In the genomic region with DNA sequence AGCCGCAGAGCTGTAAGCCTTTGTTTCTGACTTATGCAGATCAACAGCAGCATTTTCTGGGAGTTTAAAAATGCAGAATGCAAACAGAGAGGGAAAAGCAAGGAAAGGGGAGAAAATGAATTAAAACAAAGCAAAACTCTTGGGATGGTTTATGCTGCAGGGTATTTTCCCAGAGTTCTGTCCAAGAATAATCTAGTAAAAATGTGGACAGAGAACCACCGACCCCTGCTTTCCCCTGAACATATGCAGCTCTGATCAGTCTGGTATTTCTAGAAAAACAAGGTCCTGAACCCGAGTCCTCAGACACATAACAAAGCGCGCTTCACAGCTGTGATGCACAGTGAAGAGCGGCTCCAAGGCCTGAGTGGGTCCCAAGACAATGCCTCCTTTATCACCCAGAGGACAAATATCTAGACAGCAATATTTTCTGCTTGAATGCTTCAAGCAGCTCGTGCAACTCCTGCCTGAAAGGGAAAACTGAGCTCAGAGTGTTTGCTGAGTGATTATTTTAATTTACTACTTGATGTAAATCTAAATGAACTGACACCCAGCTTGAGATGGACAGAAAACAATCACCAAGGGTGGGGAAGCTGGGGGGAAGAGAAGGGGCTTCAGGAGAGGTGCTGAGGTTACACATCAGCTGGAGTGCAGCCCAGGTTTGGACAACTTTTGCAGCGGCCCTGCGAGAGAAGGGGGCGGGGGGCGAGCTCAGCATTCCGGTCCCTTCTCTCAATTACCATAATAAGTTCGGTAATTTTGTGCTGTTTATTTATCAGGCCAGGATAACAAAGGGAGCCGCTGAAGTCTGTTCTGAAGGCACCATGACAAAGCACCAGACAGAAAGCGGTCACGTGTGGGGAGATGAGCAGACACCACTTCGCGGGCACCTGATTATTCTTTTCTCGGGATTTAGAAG, we compare ENCODE assay signal across 7 mouse cellular contexts.
A peak's percentile ranks its signal among the peaks of the same experiment; 100 is the strongest.
DNase-seq lines count a peak whose midpoint lies in the region; ATAC-seq lines count a peak whose summit lies in the region.

No protein-coding gene starts in this region.

- no peaks in the 10 kb centered on the region for H3K27me3 ChIP-seq in lung, embryonic 15.5 days
- H3K27me3 ChIP-seq in forebrain, embryonic 13.5 days = no peaks in the 10 kb centered on the region
- no peaks in the 10 kb centered on the region for H3K27me3 ChIP-seq in limb, embryonic 10.5 days (ENCODE audit: low read depth, poor library complexity, severe bottlenecking)

- H3K4me1 ChIP-seq in lung, embryonic 15.5 days = peaks cover 15% of the 10 kb centered on the region
- peaks cover 20% of the 10 kb centered on the region for H3K4me1 ChIP-seq in forebrain, embryonic 13.5 days
- H3K4me1 ChIP-seq in limb, embryonic 10.5 days = peaks cover 20% of the 10 kb centered on the region

- no peak overlapping the region for H3K27ac ChIP-seq in lung, embryonic 15.5 days
- H3K27ac ChIP-seq in forebrain, embryonic 13.5 days = peak overlapping the region; percentile 68
- H3K27ac ChIP-seq in limb, embryonic 10.5 days = peak overlapping the region; percentile 46; the same call in 1 of the 2 replicates

- no peak overlapping the region for H3K9ac ChIP-seq in lung, embryonic 15.5 days
- peak overlapping the region; percentile 50 for H3K9ac ChIP-seq in forebrain, embryonic 13.5 days

- peak overlapping the region; percentile 58 for H3K4me2 ChIP-seq in lung, embryonic 15.5 days
- peak overlapping the region; percentile 62 for H3K4me2 ChIP-seq in forebrain, embryonic 13.5 days

- 8% methylated on average over 19 of the region's 19 CpGs for WGBS in lung, embryonic 15.5 days
- 2% methylated on average over 19 of the region's 19 CpGs for WGBS in forebrain, embryonic 13.5 days
- 24% methylated on average over 19 of the region's 19 CpGs for WGBS in limb, embryonic 10.5 days

- DNase-seq in lung, postnatal 36 days = no peak
- DNase-seq in limb, embryonic 10.5 days (ENCODE audit: low spot score) = peak; percentile 37
- peak; percentile 90 for DNase-seq in retina, embryonic 14.5 days (ENCODE audit: low spot score)
- no peak for DNase-seq in spleen, postnatal 14 days (ENCODE audit: low spot score in 2 of 2)
- no peak for DNase-seq in adrenal gland, adult 8-10 months

- ATAC-seq in lung, embryonic 15.5 days (ENCODE audit: borderline replicate concordance, extremely low read depth, low FRiP score, low TSS enrichment) = no peak
- ATAC-seq in forebrain, embryonic 13.5 days = peak; percentile 88

- no peaks in the 10 kb centered on the region for H3K9me3 ChIP-seq in lung, embryonic 15.5 days
- H3K9me3 ChIP-seq in forebrain, embryonic 13.5 days (replicated peaks) = no peaks in the 10 kb centered on the region
- no peaks in the 10 kb centered on the region for H3K9me3 ChIP-seq in limb, embryonic 10.5 days (replicated peaks)

- no peaks in the 10 kb centered on the region for H3K36me3 ChIP-seq in lung, embryonic 15.5 days
- no peaks in the 10 kb centered on the region for H3K36me3 ChIP-seq in forebrain, embryonic 13.5 days (ENCODE audit: poor library complexity, severe bottlenecking)
- H3K36me3 ChIP-seq in limb, embryonic 10.5 days = no peaks in the 10 kb centered on the region

- peak overlapping the region; percentile 25 for H3K4me3 ChIP-seq in lung, embryonic 15.5 days
- peak overlapping the region; percentile 33 for H3K4me3 ChIP-seq in forebrain, embryonic 13.5 days
- H3K4me3 ChIP-seq in limb, embryonic 10.5 days = peak overlapping the region; percentile 41

Comparison
In these comparisons a context has a peak if more than half of its experiments do, and no peak if none do; other contexts are left out.
1. DNase-seq: peak in limb, embryonic 10.5 days (single experiment) and retina, embryonic 14.5 days (single experiment); none in lung, postnatal 36 days (single experiment), spleen, postnatal 14 days (0 of 2) and adrenal gland, adult 8-10 months (single experiment).
2. Peak in every context shown above with its lines, with median percentiles within 50 percentile points of each other: H3K4me3 ChIP-seq.